Mouse (Mus musculus): ENCODE results near the gene N4bp1. TPM values are rescaled to one million over a fixed set of nuclear protein-coding genes. Genes with fewer than 3 reads are reported as not detected.

Gene N4bp1
- polyA plus RNA-seq, 1 experiment from 2014 or later: 10.8 TPM

- 75% methylated on average over 4 of the region's 4 CpGs for WGBS
- Histone ChIP-seq H3K9ac (ENCODE audit: low read length) (no peak overlapping the region), H3K4me2 (no peak overlapping the region), H3K27me3 (ENCODE audit: control insufficient read depth, insufficient read depth, low read length) (no peaks in the 10 kb centered on the region), H3K9me3 (ENCODE audit: control insufficient read depth, low read length) (no peaks in the 10 kb centered on the region), H3K4me3 (ENCODE audit: low read depth, low read length) (no peak overlapping the region), H3K4me1 (ENCODE audit: control insufficient read depth, insufficient read depth, low read length) (no peaks in the 10 kb centered on the region), H3K36me3 (ENCODE audit: control insufficient read depth, insufficient read depth, low read length) (no peaks in the 10 kb centered on the region), H3K27ac (ENCODE audit: low read depth, low read length) (no peak overlapping the region)
- ATAC-seq (ENCODE audit: low FRiP score): no peak
- DNase-seq (ENCODE audit: low spot score, missing footprints): no peak
Measured at GRCm38 (mm10) chr8:86800966-86801365, 84.1 kb downstream of the N4bp1 start.

GRCm38 (mm10) chr8:86798141-86798540 lies 86.9 kb downstream of the N4bp1 start:
- Histone ChIP-seq H3K4me1 (ENCODE audit: control insufficient read depth, insufficient read depth, low read length) (no peaks in the 10 kb centered on the region), H3K4me3 (ENCODE audit: low read depth, low read length) (no peak overlapping the region), H3K4me2 (no peak overlapping the region), H3K36me3 (ENCODE audit: control insufficient read depth, insufficient read depth, low read length) (no peaks in the 10 kb centered on the region), H3K9ac (ENCODE audit: low read length) (no peak overlapping the region), H3K27me3 (ENCODE audit: control insufficient read depth, insufficient read depth, low read length) (no peaks in the 10 kb centered on the region), H3K27ac (ENCODE audit: low read depth, low read length) (no peak overlapping the region), H3K9me3 (ENCODE audit: control insufficient read depth, low read length) (no peaks in the 10 kb centered on the region)
- ATAC-seq (ENCODE audit: low FRiP score) (no peak), DNase-seq (ENCODE audit: low spot score, missing footprints) (no peak)
- WGBS: 91% methylated on average over 6 of the region's 6 CpGs

- Histone ChIP-seq H3K9ac (ENCODE audit: low read length) (no peak overlapping the region), H3K4me3 (ENCODE audit: low read depth, low read length) (no peak overlapping the region), H3K9me3 (ENCODE audit: control insufficient read depth, low read length) (no peaks in the 10 kb centered on the region), H3K4me1 (ENCODE audit: control insufficient read depth, insufficient read depth, low read length) (no peaks in the 10 kb centered on the region), H3K27me3 (ENCODE audit: control insufficient read depth, insufficient read depth, low read length) (no peaks in the 10 kb centered on the region), H3K4me2 (no peak overlapping the region), H3K27ac (ENCODE audit: low read depth, low read length) (no peak overlapping the region), H3K36me3 (ENCODE audit: control insufficient read depth, insufficient read depth, low read length) (no peaks in the 10 kb centered on the region)
- whole genome bisulfite sequencing: 74% methylated on average over 2 of the region's 2 CpGs
- DNase-seq (ENCODE audit: low spot score, missing footprints) (no peak), ATAC-seq (ENCODE audit: low FRiP score) (no peak)
Measured at GRCm38 (mm10) chr8:86797705-86798104, 87.4 kb downstream of the N4bp1 start.

- no peak for ATAC-seq (ENCODE audit: low FRiP score)
- no peak for DNase-seq (ENCODE audit: low spot score, missing footprints)
- Histone ChIP-seq H3K36me3 (ENCODE audit: control insufficient read depth, insufficient read depth, low read length) (no peaks in the 10 kb centered on the region), H3K4me2 (no peak overlapping the region), H3K27me3 (ENCODE audit: control insufficient read depth, insufficient read depth, low read length) (no peaks in the 10 kb centered on the region), H3K9ac (ENCODE audit: low read length) (no peak overlapping the region), H3K4me1 (ENCODE audit: control insufficient read depth, insufficient read depth, low read length) (no peaks in the 10 kb centered on the region), H3K27ac (ENCODE audit: low read depth, low read length) (no peak overlapping the region), H3K4me3 (ENCODE audit: low read depth, low read length) (no peak overlapping the region), H3K9me3 (ENCODE audit: control insufficient read depth, low read length) (no peaks in the 10 kb centered on the region)
- WGBS: 53% methylated on average over 6 of the region's 6 CpGs
Measured at GRCm38 (mm10) chr8:86794716-86795115, 90.3 kb downstream of the N4bp1 start.

GRCm38 (mm10) chr8:86791542-86791941 lies 93.5 kb downstream of the N4bp1 start:
- Histone ChIP-seq H3K27me3 (ENCODE audit: control insufficient read depth, insufficient read depth, low read length) (no peaks in the 10 kb centered on the region), H3K4me1 (ENCODE audit: control insufficient read depth, insufficient read depth, low read length) (no peaks in the 10 kb centered on the region), H3K9me3 (ENCODE audit: control insufficient read depth, low read length) (no peaks in the 10 kb centered on the region), H3K9ac (ENCODE audit: low read length) (no peak overlapping the region), H3K36me3 (ENCODE audit: control insufficient read depth, insufficient read depth, low read length) (no peaks in the 10 kb centered on the region), H3K4me3 (ENCODE audit: low read depth, low read length) (no peak overlapping the region), H3K27ac (ENCODE audit: low read depth, low read length) (no peak overlapping the region), H3K4me2 (no peak overlapping the region)
- 58% methylated on average over 6 of the region's 6 CpGs for WGBS
- DNase-seq (ENCODE audit: low spot score, missing footprints) (no peak), ATAC-seq (ENCODE audit: low FRiP score) (no peak)

GRCm38 (mm10) chr8:86789576-86789975 lies 95.5 kb downstream of the N4bp1 start:
- Histone ChIP-seq H3K27me3 (ENCODE audit: control insufficient read depth, insufficient read depth, low read length) (no peaks in the 10 kb centered on the region), H3K4me1 (ENCODE audit: control insufficient read depth, insufficient read depth, low read length) (no peaks in the 10 kb centered on the region), H3K4me2 (no peak overlapping the region), H3K9me3 (ENCODE audit: control insufficient read depth, low read length) (no peaks in the 10 kb centered on the region), H3K4me3 (ENCODE audit: low read depth, low read length) (no peak overlapping the region), H3K36me3 (ENCODE audit: control insufficient read depth, insufficient read depth, low read length) (no peaks in the 10 kb centered on the region), H3K9ac (ENCODE audit: low read length) (no peak overlapping the region), H3K27ac (ENCODE audit: low read depth, low read length) (no peak overlapping the region)
- DNase-seq (ENCODE audit: low spot score, missing footprints): no peak
- WGBS: 88% methylated on average over 1 of the region's 1 CpGs
- ATAC-seq (ENCODE audit: low FRiP score): no peak

GRCm38 (mm10) chr8:86787891-86788420 lies 97.1 kb downstream of the N4bp1 start:
- no peaks in the 10 kb centered on the region for H3K27me3 ChIP-seq (ENCODE audit: control insufficient read depth, insufficient read depth, low read length)
- H3K4me1 ChIP-seq (ENCODE audit: control insufficient read depth, insufficient read depth, low read length): no peaks in the 10 kb centered on the region
- no peaks in the 10 kb centered on the region for H3K36me3 ChIP-seq (ENCODE audit: control insufficient read depth, insufficient read depth, low read length)
- no peak overlapping the region for H3K9ac ChIP-seq (ENCODE audit: low read length)
- ATAC-seq (ENCODE audit: low FRiP score) (no peak), DNase-seq (ENCODE audit: low spot score, missing footprints) (no peak)
- H3K4me2 ChIP-seq: no peak overlapping the region
- no peaks in the 10 kb centered on the region for H3K9me3 ChIP-seq (ENCODE audit: control insufficient read depth, low read length)
- WGBS: 84% methylated on average over 12 of the region's 12 CpGs
- no peak overlapping the region for H3K27ac ChIP-seq (ENCODE audit: low read depth, low read length)
- H3K4me3 ChIP-seq (ENCODE audit: low read depth, low read length): no peak overlapping the region

GRCm38 (mm10) chr8:86786498-86786897 lies 98.6 kb downstream of the N4bp1 start:
- no peaks in the 10 kb centered on the region for H3K36me3 ChIP-seq (ENCODE audit: control insufficient read depth, insufficient read depth, low read length)
- no peaks in the 10 kb centered on the region for H3K9me3 ChIP-seq (ENCODE audit: control insufficient read depth, low read length)
- H3K9ac ChIP-seq (ENCODE audit: low read length): no peak overlapping the region
- H3K27ac ChIP-seq (ENCODE audit: low read depth, low read length): no peak overlapping the region
- ATAC-seq (ENCODE audit: low FRiP score) (no peak), DNase-seq (ENCODE audit: low spot score, missing footprints) (no peak)
- H3K4me1 ChIP-seq (ENCODE audit: control insufficient read depth, insufficient read depth, low read length): no peaks in the 10 kb centered on the region
- no peak overlapping the region for H3K4me3 ChIP-seq (ENCODE audit: low read depth, low read length)
- no peak overlapping the region for H3K4me2 ChIP-seq
- H3K27me3 ChIP-seq (ENCODE audit: control insufficient read depth, insufficient read depth, low read length): no peaks in the 10 kb centered on the region
- 51% methylated on average over 5 of the region's 5 CpGs for WGBS

GRCm38 (mm10) chr8:86781094-86781493 lies 104.0 kb downstream of the N4bp1 start:
- 94% methylated on average over 8 of the region's 8 CpGs for WGBS
- H3K4me2 ChIP-seq: no peak overlapping the region
- no peaks in the 10 kb centered on the region for H3K36me3 ChIP-seq (ENCODE audit: control insufficient read depth, insufficient read depth, low read length)
- no peaks in the 10 kb centered on the region for H3K27me3 ChIP-seq (ENCODE audit: control insufficient read depth, insufficient read depth, low read length)
- no peaks in the 10 kb centered on the region for H3K9me3 ChIP-seq (ENCODE audit: control insufficient read depth, low read length)
- ATAC-seq (ENCODE audit: low FRiP score): no peak
- no peak overlapping the region for H3K27ac ChIP-seq (ENCODE audit: low read depth, low read length)
- H3K9ac ChIP-seq (ENCODE audit: low read length): no peak overlapping the region
- H3K4me3 ChIP-seq (ENCODE audit: low read depth, low read length): no peak overlapping the region
- H3K4me1 ChIP-seq (ENCODE audit: control insufficient read depth, insufficient read depth, low read length): no peaks in the 10 kb centered on the region
- DNase-seq (ENCODE audit: low spot score, missing footprints): no peak

GRCm38 (mm10) chr8:86779207-86779606 lies 105.9 kb downstream of the N4bp1 start:
- Histone ChIP-seq H3K36me3 (ENCODE audit: control insufficient read depth, insufficient read depth, low read length) (no peaks in the 10 kb centered on the region), H3K4me3 (ENCODE audit: low read depth, low read length) (no peak overlapping the region), H3K4me2 (no peak overlapping the region), H3K4me1 (ENCODE audit: control insufficient read depth, insufficient read depth, low read length) (no peaks in the 10 kb centered on the region), H3K27ac (ENCODE audit: low read depth, low read length) (no peak overlapping the region), H3K9ac (ENCODE audit: low read length) (no peak overlapping the region), H3K9me3 (ENCODE audit: control insufficient read depth, low read length) (no peaks in the 10 kb centered on the region), H3K27me3 (ENCODE audit: control insufficient read depth, insufficient read depth, low read length) (no peaks in the 10 kb centered on the region)
- DNase-seq (ENCODE audit: low spot score, missing footprints) (no peak), ATAC-seq (ENCODE audit: low FRiP score) (no peak)
- WGBS: 87% methylated on average over 8 of the region's 8 CpGs
